Mouse (Mus musculus): ENCODE data around the gene Rilpl1. TPM values are rescaled to one million over a fixed set of nuclear protein-coding genes. Genes with fewer than 3 reads are reported as not detected.
A peak's percentile ranks its signal among the peaks of the same experiment; 100 is the strongest.

The Rilpl1 gene
- polyA plus RNA-seq, 1 experiment: 3.6 TPM

- Histone ChIP-seq H3K4me1 (ENCODE audit: control insufficient read depth, insufficient read depth, insufficient read length) (peaks cover 10% of the 10 kb centered on the region), H3K27ac (ENCODE audit: insufficient read depth, low read length) (no peak overlapping the region), H3K27me3 (ENCODE audit: control insufficient read depth, insufficient read depth, low read length) (no peaks in the 10 kb centered on the region), H3K36me3 (ENCODE audit: control insufficient read depth, insufficient read depth, low read length) (peaks cover 38% of the 10 kb centered on the region), H3K4me3 (ENCODE audit: extremely low read depth, insufficient read depth, insufficient read length) (no peak overlapping the region)
- TF ChIP-seq CTCF (IDR thresholded peaks at IDR 0.05; ENCODE audit: extremely low read depth, insufficient read depth, insufficient read length, insufficient replicate concordance): no peak
- no peak for DNase-seq (ENCODE audit: low read depth in 1 of 2, low spot score in 2 of 2)
- WGBS: 91% methylated on average over 6 of the region's 6 CpGs
Measured at GRCm38 (mm10) chr5:124449494-124449893, 81.7 kb downstream of the Rilpl1 start.

- H3K27ac ChIP-seq (ENCODE audit: insufficient read depth, low read length): peak overlapping the region; percentile 38
- peaks cover 11% of the 10 kb centered on the region for H3K4me1 ChIP-seq (ENCODE audit: control insufficient read depth, insufficient read depth, insufficient read length)
- peaks cover 28% of the 10 kb centered on the region for H3K36me3 ChIP-seq (ENCODE audit: control insufficient read depth, insufficient read depth, low read length)
- no peaks in the 10 kb centered on the region for H3K27me3 ChIP-seq (ENCODE audit: control insufficient read depth, insufficient read depth, low read length)
- WGBS: 9% methylated on average over 15 of the region's 15 CpGs
- no peak for DNase-seq (ENCODE audit: low read depth in 1 of 2, low spot score in 2 of 2)
- peak overlapping the region; percentile 59 for H3K4me3 ChIP-seq (ENCODE audit: extremely low read depth, insufficient read depth, insufficient read length)
- TF ChIP-seq CTCF (IDR thresholded peaks at IDR 0.05; ENCODE audit: extremely low read depth, insufficient read depth, insufficient read length, insufficient replicate concordance) (no peak), POLR2A (IDR thresholded peaks at IDR 0.05; ENCODE audit: low read depth, low read length) (no peak)
Measured at GRCm38 (mm10) chr5:124446301-124446881, 84.8 kb downstream of the Rilpl1 start.

GRCm38 (mm10) chr5:124445621-124446293 is 85.4 kb downstream of the Rilpl1 start:
- H3K36me3 ChIP-seq (ENCODE audit: control insufficient read depth, insufficient read depth, low read length): peaks cover 25% of the 10 kb centered on the region
- DNase-seq (ENCODE audit: low read depth in 1 of 2, low spot score in 2 of 2): peak in 1 of 2 experiments; percentile 41
- TF ChIP-seq CTCF (IDR thresholded peaks at IDR 0.05; ENCODE audit: extremely low read depth, insufficient read depth, insufficient read length, insufficient replicate concordance) (no peak), POLR2A (IDR thresholded peaks at IDR 0.05; ENCODE audit: low read depth, low read length) (no peak)
- H3K4me3 ChIP-seq (ENCODE audit: extremely low read depth, insufficient read depth, insufficient read length): peak overlapping the region; percentile 59
- WGBS: 9% methylated on average over 36 of the region's 77 CpGs
- peak overlapping the region; percentile 63 for H3K27ac ChIP-seq (ENCODE audit: insufficient read depth, low read length)
- no peaks in the 10 kb centered on the region for H3K27me3 ChIP-seq (ENCODE audit: control insufficient read depth, insufficient read depth, low read length)
- H3K4me1 ChIP-seq (ENCODE audit: control insufficient read depth, insufficient read depth, insufficient read length): peaks cover 11% of the 10 kb centered on the region

GRCm38 (mm10) chr5:124444661-124445561 is 86.3 kb downstream of the Rilpl1 start:
- Histone ChIP-seq H3K27ac (ENCODE audit: insufficient read depth, low read length) (peak overlapping the region; percentile 79), H3K4me3 (ENCODE audit: extremely low read depth, insufficient read depth, insufficient read length) (peak overlapping the region; percentile 86), H3K4me1 (ENCODE audit: control insufficient read depth, insufficient read depth, insufficient read length) (peaks cover 11% of the 10 kb centered on the region), H3K36me3 (ENCODE audit: control insufficient read depth, insufficient read depth, low read length) (peaks cover 18% of the 10 kb centered on the region), H3K27me3 (ENCODE audit: control insufficient read depth, insufficient read depth, low read length) (no peaks in the 10 kb centered on the region)
- 9% methylated on average over 53 of the region's 66 CpGs for WGBS
- DNase-seq (ENCODE audit: low read depth in 1 of 2, low spot score in 2 of 2): peak in 1 of 2 experiments; percentile 72
- TF ChIP-seq CTCF (IDR thresholded peaks at IDR 0.05; ENCODE audit: extremely low read depth, insufficient read depth, insufficient read length, insufficient replicate concordance) (no peak), POLR2A (IDR thresholded peaks at IDR 0.05; ENCODE audit: low read depth, low read length) (peak; percentile 73)

GRCm38 (mm10) chr5:124444208-124444607 is 87.0 kb downstream of the Rilpl1 start:
- TF ChIP-seq POLR2A (IDR thresholded peaks at IDR 0.05; ENCODE audit: low read depth, low read length) (no peak), CTCF (IDR thresholded peaks at IDR 0.05; ENCODE audit: extremely low read depth, insufficient read depth, insufficient read length, insufficient replicate concordance) (no peak)
- DNase-seq (ENCODE audit: low read depth in 1 of 2, low spot score in 2 of 2): no peak
- Histone ChIP-seq H3K36me3 (ENCODE audit: control insufficient read depth, insufficient read depth, low read length) (peaks cover 14% of the 10 kb centered on the region), H3K4me1 (ENCODE audit: control insufficient read depth, insufficient read depth, insufficient read length) (peaks cover 11% of the 10 kb centered on the region), H3K27ac (ENCODE audit: insufficient read depth, low read length) (no peak overlapping the region), H3K27me3 (ENCODE audit: control insufficient read depth, insufficient read depth, low read length) (no peaks in the 10 kb centered on the region), H3K4me3 (ENCODE audit: extremely low read depth, insufficient read depth, insufficient read length) (no peak overlapping the region)
- 73% methylated on average over 3 of the region's 3 CpGs for WGBS

Other genes starting within 250 kb of the Rilpl1 start
- gene Mphosph9, start 203.4 kb downstream of the Rilpl1 start, polyA plus RNA-seq (2012; rRNA removed): 3.8 and 4.4 TPM in 2 replicates
- 2.7 and 4.2 TPM in 2 replicates for gene 2810006K23Rik, start 203.3 kb downstream of the Rilpl1 start, polyA plus RNA-seq (2012; rRNA removed)
- gene Cdk2ap1, start 168.3 kb downstream of the Rilpl1 start, polyA plus RNA-seq (2012; rRNA removed): 60.4 and 69.3 TPM in 2 replicates
- gene Sbno1, start 105.4 kb downstream of the Rilpl1 start, polyA plus RNA-seq (2012; rRNA removed): 12.2 and 14.4 TPM in 2 replicates
- 18.4 and 22.8 TPM in 2 replicates for gene Kmt5a, start 91.5 kb downstream of the Rilpl1 start, polyA plus RNA-seq (2012; rRNA removed)
- gene Rilpl2, start 53.0 kb downstream of the Rilpl1 start, polyA plus RNA-seq (2012; rRNA removed): 39.4 and 42.7 TPM in 2 replicates
- gene Snrnp35, start 48.3 kb downstream of the Rilpl1 start, polyA plus RNA-seq (2012; rRNA removed): 1.5 and 1.7 TPM in 2 replicates
- 54.2 and 96.7 TPM in 2 replicates for gene Tmed2, start 9.3 kb upstream of the Rilpl1 start, polyA plus RNA-seq (2012; rRNA removed)
- 17.0 and 19.1 TPM in 2 replicates for gene Ddx55, start 21.5 kb upstream of the Rilpl1 start, polyA plus RNA-seq (2012; rRNA removed)
- 9.8 and 11.6 TPM in 2 replicates for gene Eif2b1, start 47.7 kb upstream of the Rilpl1 start, polyA plus RNA-seq (2012; rRNA removed)
- 25.9 and 29.4 TPM in 2 replicates for gene Gtf2h3, start 47.7 kb upstream of the Rilpl1 start, polyA plus RNA-seq (2012; rRNA removed)
- gene Atp6v0a2, start 97.2 kb upstream of the Rilpl1 start, polyA plus RNA-seq (2012; rRNA removed): 35.7 and 36.2 TPM in 2 replicates
- gene Dnah10, start 193.7 kb upstream of the Rilpl1 start, polyA plus RNA-seq (2012; rRNA removed): 0.02 and 0.06 TPM in 2 replicates

All from spleen, adult 2 months (tissue).